Mouse (Mus musculus) forebrain, embryonic 10.5 days (tissue): ENCODE measurements around the gene Fam178b. TPM values are rescaled to one million over a fixed set of nuclear protein-coding genes. Genes with fewer than 3 reads are reported as not detected.

Source experiments
- DNase-seq: peaks from one replicate; pipeline ENCODE4 v3.0.0-alpha.2; 2017; ENCODE audit warnings: low spot score; ENCODE audit errors: extremely low spot score
- H3K27ac ChIP-seq: fragments of 300-500 bp; sonication (generic); 2 replicates; pipeline ENCODE4 v1.5.1; 2016; ENCODE audit warnings: mild to moderate bottlenecking
- H3K27me3 ChIP-seq: fragments of 300-500 bp; sonication (generic); 2 replicates; pipeline ENCODE4 v1.6.1; 2016; ENCODE audit warnings: mild to moderate bottlenecking; ENCODE audit not compliant: poor library complexity, severe bottlenecking
- H3K36me3 ChIP-seq: fragments of 300-500 bp; sonication (generic); replicated peaks from 2 replicates; pipeline ENCODE4 v1.6.1; 2016; ENCODE audit warnings: mild to moderate bottlenecking, moderate library complexity
- H3K4me1 ChIP-seq: fragments of 300-500 bp; sonication (generic); 2 replicates; pipeline ENCODE4 v1.6.1; 2016
- H3K4me3 ChIP-seq: fragments of 300-500 bp; sonication (generic); 2 replicates; pipeline ENCODE4 v1.5.1; 2016; ENCODE audit warnings: mild to moderate bottlenecking, moderate library complexity
- H3K9me3 ChIP-seq: fragments of 300-500 bp; sonication (generic); 2 replicates; pipeline ENCODE4 v1.6.1; 2016; ENCODE audit warnings: mild to moderate bottlenecking, moderate library complexity
- WGBS: fragments of 180-500 bp; shearing (Covaris S2); methylation state at CpG from one replicate; pipeline ENCODE4 v1.1.7; 2016; 5-methylcytosine and 5-hydroxymethylcytosine counted together
- polyA plus RNA-seq: library from polyadenylated mRNA; unstranded; fragments of >200 nt; fragmentation: Nextera tagmentation; extraction: Ambion mirVana; gene quantifications from 2 replicates; pipeline ENCODE4 v1.2.1, GENCODE M21; 2016

Gene Fam178b
- polyA plus RNA-seq = 0.42 and 0.79 TPM in 2 replicates

DNA sequence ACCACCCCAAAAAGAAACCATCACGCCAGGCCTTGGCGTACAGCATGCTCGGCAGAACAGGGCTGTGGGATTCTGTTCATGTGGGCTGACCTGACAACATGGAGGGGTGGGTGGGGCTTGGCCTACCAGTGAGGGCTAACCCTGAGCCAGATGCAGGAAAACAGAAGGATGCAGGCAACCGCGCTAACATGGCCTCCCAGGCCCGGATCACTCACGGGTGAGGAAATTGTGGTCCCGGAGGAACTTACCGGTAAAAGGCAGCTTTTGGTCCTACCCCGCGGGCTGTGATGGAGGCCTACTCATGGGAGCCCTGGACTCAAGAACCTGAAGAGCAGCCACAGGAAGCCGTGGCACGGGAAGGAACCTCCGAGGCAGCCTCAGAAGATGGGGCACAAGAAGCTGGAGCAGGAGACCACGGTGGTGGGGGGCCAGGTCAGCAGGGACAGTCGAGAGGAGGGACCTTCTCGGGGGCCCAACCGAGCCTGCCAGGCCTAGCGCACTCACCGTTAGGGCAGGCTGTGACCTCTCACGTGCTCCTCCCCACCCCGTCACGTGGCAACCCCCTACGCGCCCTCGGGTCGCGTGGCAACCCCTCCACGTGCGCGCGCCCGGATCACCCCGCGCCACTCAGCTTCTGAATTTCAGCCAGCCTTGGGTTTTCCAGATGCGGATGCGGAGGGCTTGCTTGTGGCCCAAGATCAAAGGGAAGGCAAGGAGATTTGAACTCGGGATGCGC is at the start of gene Fam178b:
Fam178b (minus strand) TSS at position 564 of the 736 bp plus-strand sequence.
- Histone ChIP-seq H3K36me3 (no peaks in the 10 kb centered on the region), H3K27me3 (no peaks in the 10 kb centered on the region), H3K27ac (no peak within 1 kb of the TSS; the same call in none of the 2 replicates), H3K9me3 (peaks cover 6% of the 10 kb centered on the region; the same call in 1 of the 2 replicates), H3K4me3 (no peak within 1 kb of the TSS), H3K4me1 (peaks cover 14% of the 10 kb centered on the region)
- no peak for DNase-seq
- 93% methylated on average over 39 of the region's 39 CpGs for WGBS

DNA sequence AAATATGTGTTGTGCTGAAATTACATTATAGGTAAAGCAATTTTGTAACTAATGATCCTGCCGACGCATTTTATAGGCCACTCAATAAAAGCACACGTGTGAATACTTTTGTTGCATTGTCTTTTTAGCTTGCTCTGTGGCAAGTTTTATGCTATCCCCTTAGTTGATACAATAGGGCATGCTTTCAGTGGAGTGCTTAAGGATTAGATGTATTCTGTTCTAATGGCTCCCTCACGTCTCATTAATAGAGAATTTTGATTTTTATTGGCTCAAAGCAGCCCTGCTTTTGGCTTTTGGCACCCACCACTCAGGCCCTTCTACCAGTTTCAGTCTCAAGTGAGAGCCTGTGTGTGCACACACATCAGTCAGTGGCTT is 41.1 kb upstream of the Fam178b start:
- H3K27me3 ChIP-seq = no peaks in the 10 kb centered on the region
- no peaks in the 10 kb centered on the region for H3K9me3 ChIP-seq
- H3K27ac ChIP-seq = no peak overlapping the region
- H3K36me3 ChIP-seq = no peaks in the 10 kb centered on the region
- peaks cover 15% of the 10 kb centered on the region for H3K4me1 ChIP-seq
- WGBS = 83% methylated on average over 4 of the region's 4 CpGs
- H3K4me3 ChIP-seq = no peak overlapping the region
- DNase-seq = no peak

- 82% methylated on average over 16 of the region's 16 CpGs for WGBS
- DNase-seq = no peak
- Histone ChIP-seq H3K36me3 (no peaks in the 10 kb centered on the region), H3K4me3 (no peak overlapping the region), H3K27ac (no peak overlapping the region), H3K4me1 (peaks cover 15% of the 10 kb centered on the region), H3K9me3 (no peaks in the 10 kb centered on the region), H3K27me3 (no peaks in the 10 kb centered on the region)
Measured at GRCm38 (mm10) chr1:36723146-36724056, 40.4 kb upstream of the Fam178b start.

DNA sequence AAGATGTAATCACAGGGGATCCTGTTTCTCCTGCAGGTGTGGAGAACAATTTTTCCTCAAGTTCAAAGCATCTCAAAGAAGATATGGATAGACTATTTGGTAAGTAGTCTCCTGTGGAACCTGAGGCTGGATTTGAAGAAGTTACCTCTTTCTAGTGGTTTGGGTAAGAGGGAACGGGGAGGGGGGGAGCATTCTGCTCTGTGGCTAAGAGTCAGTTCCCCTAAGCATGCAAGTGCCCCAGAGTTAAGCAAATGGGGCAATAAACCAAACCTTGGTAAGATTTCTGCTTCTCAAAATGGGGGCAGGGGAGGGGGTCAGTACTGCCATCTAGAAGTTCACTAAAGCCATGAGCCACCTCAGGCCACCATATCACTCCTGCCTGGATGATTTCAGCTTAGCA is 35.8 kb upstream of the Fam178b start:
- Histone ChIP-seq H3K27ac (no peak overlapping the region), H3K27me3 (no peaks in the 10 kb centered on the region), H3K9me3 (peaks cover 4% of the 10 kb centered on the region; the same call in 1 of the 2 replicates), H3K4me1 (peaks cover 7% of the 10 kb centered on the region), H3K4me3 (no peak overlapping the region), H3K36me3 (no peaks in the 10 kb centered on the region)
- WGBS = 86% methylated on average over 1 of the region's 1 CpGs
- no peak for DNase-seq

GRCm38 (mm10) chr1:36714311-36714710 is 31.3 kb upstream of the Fam178b start, which contains the start of gene Actr1b:
TSS of gene Actr1b (minus strand) at chr1:36714422.
- no peak for DNase-seq
- WGBS = 78% methylated on average over 5 of the region's 5 CpGs

DNA sequence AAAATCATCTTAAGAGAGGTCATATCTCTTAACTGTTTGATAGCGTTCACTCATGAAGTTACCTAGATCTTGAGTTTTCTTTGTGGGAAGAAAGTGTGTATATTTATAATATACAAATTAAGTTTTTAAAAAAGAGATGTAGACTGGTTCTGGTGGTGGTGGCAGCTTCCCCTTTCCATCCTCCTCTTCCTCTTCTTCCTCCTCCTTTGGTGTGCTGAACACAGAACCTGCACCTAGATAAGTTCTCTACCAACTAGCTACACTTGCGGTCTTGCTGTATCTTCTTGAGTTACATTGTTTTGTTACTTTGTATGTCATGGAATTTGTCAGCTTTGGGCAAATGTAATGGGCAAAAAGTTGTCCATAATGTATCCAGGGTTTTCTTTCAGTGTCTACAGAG is 28.1 kb upstream of the Fam178b start:
- Histone ChIP-seq H3K27ac (no peak overlapping the region), H3K27me3 (no peaks in the 10 kb centered on the region), H3K36me3 (peaks cover 21% of the 10 kb centered on the region), H3K4me3 (no peak overlapping the region), H3K4me1 (peaks cover 29% of the 10 kb centered on the region), H3K9me3 (peaks cover 4% of the 10 kb centered on the region; the same call in 1 of the 2 replicates)
- 91% methylated on average over 2 of the region's 2 CpGs for WGBS
- no peak for DNase-seq

More at GRCm38 (mm10) chr1:36714311-36714710, 31.3 kb upstream of the Fam178b start, which contains the start of gene Actr1b:
- no peak within 1 kb of the TSS for H3K4me3 ChIP-seq
- H3K27me3 ChIP-seq = no peaks in the 10 kb centered on the region
- H3K27ac ChIP-seq = no peak within 1 kb of the TSS
- H3K4me1 ChIP-seq = peaks cover 7% of the 10 kb centered on the region
- no peaks in the 10 kb centered on the region for H3K36me3 ChIP-seq
- peaks cover 4% of the 10 kb centered on the region; the same call in 1 of the 2 replicates for H3K9me3 ChIP-seq

- H3K36me3 ChIP-seq = peaks cover 33% of the 10 kb centered on the region
- peaks cover 4% of the 10 kb centered on the region; the same call in 1 of the 2 replicates for H3K9me3 ChIP-seq
- H3K27ac ChIP-seq = peak within 1 kb of the TSS; percentile 97
- H3K4me1 ChIP-seq = peaks cover 29% of the 10 kb centered on the region
- peak; percentile 99 for DNase-seq
- peak within 1 kb of the TSS; percentile 98 for H3K4me3 ChIP-seq
- H3K27me3 ChIP-seq = no peaks in the 10 kb centered on the region
- WGBS = 0% methylated on average over 29 of the region's 29 CpGs
Measured at GRCm38 (mm10) chr1:36709854-36710280, 26.9 kb upstream of the Fam178b start, which contains the start of gene 4933424G06Rik. TSS of gene 4933424G06Rik (plus strand) at chr1:36710149.

- Histone ChIP-seq H3K4me3 (peak overlapping the region; percentile 98), H3K27me3 (no peaks in the 10 kb centered on the region), H3K27ac (peak overlapping the region; percentile 97), H3K9me3 (peaks cover 4% of the 10 kb centered on the region; the same call in 1 of the 2 replicates), H3K4me1 (peaks cover 29% of the 10 kb centered on the region), H3K36me3 (peaks cover 39% of the 10 kb centered on the region)
- under 1% methylated on average over 33 of the region's 33 CpGs for WGBS
- no peak for DNase-seq
Measured at GRCm38 (mm10) chr1:36709055-36709853, 26.3 kb upstream of the Fam178b start.

DNA sequence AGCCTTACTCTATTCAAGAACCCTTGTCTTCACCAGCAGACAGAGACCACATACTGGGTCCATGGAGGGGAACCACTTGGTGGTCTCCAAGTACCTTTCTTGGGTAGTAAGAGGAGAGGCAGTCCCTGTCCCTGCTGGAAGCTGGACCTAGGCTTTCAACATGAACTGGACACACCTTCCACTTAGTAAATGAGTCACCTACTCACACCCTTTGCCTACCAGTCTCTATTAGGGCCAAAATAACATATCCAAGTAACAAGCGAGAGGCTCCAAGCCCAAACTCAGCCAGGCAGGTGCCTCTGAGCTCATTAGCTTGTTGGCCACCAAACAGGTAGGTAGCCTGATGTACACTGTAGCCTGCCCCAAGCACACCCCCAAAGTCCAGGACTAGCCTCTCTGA is 25.6 kb upstream of the Fam178b start:
- Histone ChIP-seq H3K4me1 (peaks cover 29% of the 10 kb centered on the region), H3K27ac (peak overlapping the region; percentile 97), H3K4me3 (peak overlapping the region; percentile 98), H3K9me3 (no peaks in the 10 kb centered on the region), H3K27me3 (no peaks in the 10 kb centered on the region), H3K36me3 (peaks cover 46% of the 10 kb centered on the region)
- no peak for DNase-seq
- WGBS = 88% methylated on average over 1 of the region's 1 CpGs

GRCm38 (mm10) chr1:36707797-36708196 is 24.8 kb upstream of the Fam178b start:
- peaks cover 54% of the 10 kb centered on the region for H3K36me3 ChIP-seq
- H3K27ac ChIP-seq = no peak overlapping the region
- no peaks in the 10 kb centered on the region for H3K27me3 ChIP-seq
- no peaks in the 10 kb centered on the region for H3K9me3 ChIP-seq
- 76% methylated on average over 3 of the region's 3 CpGs for WGBS
- peaks cover 29% of the 10 kb centered on the region for H3K4me1 ChIP-seq
- DNase-seq = no peak
- peak overlapping the region; percentile 98; the same call in 1 of the 2 replicates for H3K4me3 ChIP-seq

GRCm38 (mm10) chr1:36707166-36707565 is 24.2 kb upstream of the Fam178b start:
- 87% methylated on average over 2 of the region's 2 CpGs for WGBS
- Histone ChIP-seq H3K4me3 (no peak overlapping the region), H3K27me3 (no peaks in the 10 kb centered on the region), H3K4me1 (peaks cover 29% of the 10 kb centered on the region), H3K36me3 (peaks cover 60% of the 10 kb centered on the region), H3K27ac (no peak overlapping the region), H3K9me3 (no peaks in the 10 kb centered on the region)
- no peak for DNase-seq

GRCm38 (mm10) chr1:36697030-36697429 is 14.0 kb upstream of the Fam178b start:
- peaks cover 67% of the 10 kb centered on the region for H3K36me3 ChIP-seq
- no peaks in the 10 kb centered on the region for H3K9me3 ChIP-seq
- H3K27ac ChIP-seq = no peak overlapping the region
- H3K4me1 ChIP-seq = peaks cover 9% of the 10 kb centered on the region
- no peak for DNase-seq
- no peaks in the 10 kb centered on the region for H3K27me3 ChIP-seq
- 74% methylated on average over 5 of the region's 5 CpGs for WGBS
- H3K4me3 ChIP-seq = no peak overlapping the region
